Mouse (Mus musculus): Measurements from ENCODE around the gene Itprid2.

Itprid2 gene

DNA sequence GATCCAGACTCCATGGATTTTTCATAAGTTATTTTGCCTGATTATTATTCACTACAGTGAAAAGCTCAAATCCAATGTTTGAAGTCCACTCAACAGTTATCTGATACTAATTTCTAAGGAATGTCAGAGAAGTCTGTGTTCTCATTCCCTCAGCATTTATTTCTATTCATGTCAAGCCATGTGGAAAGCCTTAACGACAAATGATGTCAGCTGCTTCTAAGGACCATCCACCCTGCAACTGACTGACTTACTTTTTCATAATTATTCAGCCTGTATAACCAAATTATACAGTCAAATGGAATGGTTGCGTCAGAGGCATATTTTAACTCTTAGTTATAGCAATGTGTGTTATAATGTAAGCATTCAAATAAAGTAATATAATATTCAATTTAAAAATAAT lies 80.8 kb downstream of the Itprid2 start:
- DNase-seq = no peak

DNA sequence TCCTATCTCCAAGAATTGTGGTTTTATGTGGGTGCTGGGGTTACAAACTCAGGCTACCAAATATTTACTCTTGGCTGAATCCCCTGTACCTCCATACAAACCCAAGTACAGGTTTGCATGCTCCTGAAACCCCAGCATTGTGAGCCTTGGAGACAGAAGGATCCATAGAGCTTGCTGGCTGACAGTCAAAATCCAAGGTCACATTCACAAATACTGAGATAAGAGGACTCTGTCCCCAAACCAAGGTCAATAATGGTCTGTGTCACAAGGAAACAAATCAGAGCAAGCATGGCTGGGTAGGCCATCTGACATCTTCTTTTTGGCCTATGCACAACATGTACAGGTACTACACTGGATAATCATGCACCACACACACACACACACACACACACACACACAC lies 82.7 kb downstream of the Itprid2 start:
- no peak for DNase-seq

DNA sequence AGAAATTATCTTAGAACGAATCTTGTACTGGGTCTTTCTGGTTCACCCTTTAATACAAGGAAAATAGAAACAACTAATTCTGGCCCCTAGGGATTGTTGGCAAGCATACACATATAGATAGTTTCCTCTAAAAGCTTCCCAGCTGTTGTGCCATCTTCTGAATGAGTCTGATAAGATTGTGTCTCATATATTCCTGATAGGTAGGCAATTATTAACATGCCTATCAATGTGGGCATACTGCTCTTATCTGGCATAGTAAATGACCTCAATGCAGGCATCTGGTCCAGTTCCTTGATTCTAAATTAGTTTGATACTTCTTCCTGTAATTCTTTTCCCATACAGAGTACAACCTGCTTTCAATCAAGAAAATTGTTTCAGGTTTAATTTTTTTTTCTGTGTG lies 87.3 kb downstream of the Itprid2 start:
- DNase-seq = no peak

All from cerebellum, adult 9-10 months (tissue).